Mouse (Mus musculus): ENCODE measurements around the gene Heatr4.
"Not testable (repeated sequence)": the region's sequence is repeated elsewhere in the genome, so short reads cannot be mapped to it uniquely, and the experiment has no call there.

GRCm38 (mm10) chr12:84033302-84033701 is 48.6 kb upstream of the Heatr4 start:
- TF ChIP-seq POLR2A (IDR thresholded peaks at IDR 0.05; ENCODE audit: low read depth, low read length); CTCF (IDR thresholded peaks at IDR 0.05; ENCODE audit: extremely low read depth, insufficient read depth, insufficient read length, insufficient replicate concordance): not testable (repeated sequence)
